Mouse (Mus musculus) embryonic facial prominence, embryonic 12.5 days (tissue): Measurements from ENCODE around the gene Rgl2. TPM values are rescaled to one million over a fixed set of nuclear protein-coding genes. Genes with fewer than 3 reads are reported as not detected.

ENCODE experiments used
- microRNA-seq: library from miRNA; unstranded; fragments of <30 nt; microRNA quantifications from one replicate; pipeline ENCODE4, GENCODE M21; 2017
- polyA plus RNA-seq: library from polyadenylated mRNA; unstranded; fragments of >200 nt; fragmentation: Nextera tagmentation; extraction: Ambion mirVana; gene quantifications from 2 replicates; pipeline ENCODE4 v1.2.1, GENCODE M21; 2016

Rgl2 gene
- polyA plus RNA-seq, 1 experiment from 2014 or later = 60.9 TPM

Small RNAs within 50 kb of the gene (microRNA-seq; reads per million reads assigned to microRNA genes)
- not detected for gene Gm27740

Other genes starting within 250 kb of the Rgl2 start
- 428 and 475 TPM in 2 replicates for gene Hnrnpm, start 242.7 kb upstream of the Rgl2 start, polyA plus RNA-seq
- 44.7 and 47.1 TPM in 2 replicates for gene March2, start 210.9 kb upstream of the Rgl2 start, polyA plus RNA-seq
- 367 and 378 TPM in 2 replicates for gene Rab11b, start 169.0 kb upstream of the Rgl2 start, polyA plus RNA-seq
- gene Angptl4, start 147.7 kb upstream of the Rgl2 start, polyA plus RNA-seq = 44.2 and 45.6 TPM in 2 replicates
- 32.4 and 35.4 TPM in 2 replicates for gene Kank3, start 119.0 kb upstream of the Rgl2 start, polyA plus RNA-seq
- 875 and 894 TPM in 2 replicates for gene Rps28, start 105.0 kb upstream of the Rgl2 start, polyA plus RNA-seq
- gene Ndufa7, start 105.0 kb upstream of the Rgl2 start, polyA plus RNA-seq = 421 and 479 TPM in 2 replicates
- gene Cd320, start 86.5 kb upstream of the Rgl2 start, polyA plus RNA-seq = 70.4 and 74.3 TPM in 2 replicates
- not detected in 2 replicates for gene Gm7029, start 55.7 kb upstream of the Rgl2 start, polyA plus RNA-seq
- 4.9 and 6.4 TPM in 2 replicates for gene Kifc1, start 38.9 kb upstream of the Rgl2 start, polyA plus RNA-seq
- 0.35 and 0.38 TPM in 2 replicates for gene Platr17, start 24.4 kb upstream of the Rgl2 start, polyA plus RNA-seq
- 70.1 and 72.8 TPM in 2 replicates for gene Daxx, start 20.1 kb upstream of the Rgl2 start, polyA plus RNA-seq
- 20.0 and 25.0 TPM in 2 replicates for gene Tapbp, start 13.6 kb upstream of the Rgl2 start, polyA plus RNA-seq
- gene Zbtb22, start 13.6 kb upstream of the Rgl2 start, polyA plus RNA-seq = 21.6 and 21.9 TPM in 2 replicates
- 184 and 192 TPM in 2 replicates for gene Pfdn6, start 10.8 kb downstream of the Rgl2 start, polyA plus RNA-seq
- gene Wdr46, start 11.1 kb downstream of the Rgl2 start, polyA plus RNA-seq = 44.9 and 49.6 TPM in 2 replicates
- 5.5 and 6.3 TPM in 2 replicates for gene B3galt4, start 21.9 kb downstream of the Rgl2 start, polyA plus RNA-seq
- 55.2 and 55.9 TPM in 2 replicates for gene Vps52, start 26.3 kb downstream of the Rgl2 start, polyA plus RNA-seq
- 1,303 and 1,336 TPM in 2 replicates for gene Rps18, start 26.5 kb downstream of the Rgl2 start, polyA plus RNA-seq
- 7.2 and 8.0 TPM in 2 replicates for gene H2-K1, start 70.8 kb downstream of the Rgl2 start, polyA plus RNA-seq
- gene Ring1, start 95.1 kb downstream of the Rgl2 start, polyA plus RNA-seq = 27.2 and 29.7 TPM in 2 replicates
- gene H2-Ke6, start 98.5 kb downstream of the Rgl2 start, polyA plus RNA-seq = 52.2 and 59.5 TPM in 2 replicates
- 191 and 193 TPM in 2 replicates for gene Slc39a7, start 102.1 kb downstream of the Rgl2 start, polyA plus RNA-seq
- gene Rxrb, start 102.3 kb downstream of the Rgl2 start, polyA plus RNA-seq = 69.9 and 72.6 TPM in 2 replicates
- 7.2 and 14.8 TPM in 2 replicates for gene Col11a2, start 109.9 kb downstream of the Rgl2 start, polyA plus RNA-seq
- 0.43 and 0.48 TPM in 2 replicates for gene H2-Oa, start 162.8 kb downstream of the Rgl2 start, polyA plus RNA-seq
- gene H2-DMa, start 190.0 kb downstream of the Rgl2 start, polyA plus RNA-seq = 12.3 and 16.7 TPM in 2 replicates
- gene Brd2, start 193.1 kb downstream of the Rgl2 start, polyA plus RNA-seq = 119 and 131 TPM in 2 replicates
- gene H2-DMb2, start 213.8 kb downstream of the Rgl2 start, polyA plus RNA-seq = 0.19 and 0.42 TPM in 2 replicates
- 2.0 and 2.4 TPM in 2 replicates for gene H2-DMb1, start 223.5 kb downstream of the Rgl2 start, polyA plus RNA-seq